Mouse (Mus musculus): ENCODE data around the gene F12. TPM values are rescaled to one million over a fixed set of nuclear protein-coding genes. Genes with fewer than 3 reads are reported as not detected.

F12 gene
- total RNA-seq, 2 experiments from 2014 or later = 0.22 to 0.70 TPM

DNA sequence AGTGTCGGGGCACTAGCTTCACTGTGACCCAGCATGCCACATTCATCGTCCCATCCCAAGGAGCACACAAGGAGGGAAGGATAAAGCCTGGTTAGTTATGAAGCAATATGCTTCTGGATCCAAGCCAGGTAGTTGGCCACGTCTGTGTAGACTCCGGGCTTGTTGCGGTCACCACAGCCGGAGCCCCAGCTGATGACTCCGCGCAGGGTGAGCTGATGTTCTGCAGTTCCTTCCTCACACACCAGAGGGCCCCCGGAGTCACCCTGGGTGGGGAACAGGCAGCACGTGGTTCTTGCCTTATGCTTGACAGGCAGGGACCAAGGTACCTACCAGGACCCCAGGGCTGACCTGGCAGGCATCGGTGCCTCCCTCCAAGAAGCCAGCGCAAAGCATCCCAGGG lies 8.6 kb downstream of the F12 start:
- DNase-seq (ENCODE audit: low spot score in 2 of 2) = peak; percentile 73 to 85

DNA sequence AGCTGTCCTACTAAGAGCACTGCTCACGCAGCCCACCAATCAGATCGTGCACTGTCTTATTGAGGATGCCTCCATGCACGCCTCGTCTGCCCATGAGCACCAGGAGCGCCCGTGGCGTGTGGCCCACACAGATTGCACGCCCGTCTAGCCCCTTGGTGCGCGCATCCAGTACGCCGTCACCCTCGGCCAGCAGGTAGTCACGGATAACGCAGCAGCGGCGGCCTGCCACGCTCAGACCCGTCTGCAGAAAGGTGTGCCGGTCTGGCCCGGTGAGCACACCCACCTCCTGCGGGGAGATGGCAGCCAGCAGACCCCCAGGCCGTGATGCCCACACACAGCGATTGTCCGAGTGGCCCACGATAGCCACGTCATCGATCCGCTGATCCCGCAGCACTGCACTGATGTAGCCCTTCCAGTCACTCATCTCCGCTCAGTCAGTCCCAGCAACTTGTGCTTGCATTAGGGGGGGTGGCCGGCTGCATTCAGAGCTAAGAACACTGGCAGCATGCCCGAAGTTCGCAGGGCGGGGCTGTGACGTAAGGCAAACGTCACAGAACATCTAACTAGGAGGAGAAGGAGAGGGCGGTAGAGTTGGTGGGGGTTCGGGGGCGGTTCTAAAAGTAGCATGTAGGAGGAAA lies 11.7 kb downstream of the F12 start, which contains the start of gene Pfn3:
Gene Pfn3 (minus strand): TSS at position 490 of the 638 bp plus-strand sequence.
- DNase-seq (ENCODE audit: low spot score in 2 of 2) = no peak

DNA sequence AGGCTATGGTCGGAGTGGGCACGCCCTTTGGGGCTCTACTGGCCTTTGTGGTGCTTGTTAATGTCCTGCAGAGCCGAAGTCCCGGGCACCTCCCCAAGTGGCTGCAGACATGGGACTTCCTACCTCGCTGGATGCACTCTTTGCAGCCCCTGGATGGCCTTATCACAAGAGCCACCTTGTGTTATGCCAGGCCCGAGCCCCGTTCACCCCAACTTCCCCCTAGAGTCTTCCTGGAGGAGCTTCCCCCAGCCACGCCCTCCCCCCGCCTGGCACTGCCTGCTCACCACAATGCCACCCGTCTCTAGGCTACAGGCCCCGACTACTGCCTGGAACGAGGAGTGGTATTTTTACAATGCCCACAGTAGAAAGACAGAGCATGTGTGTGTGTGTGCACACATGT lies 13.3 kb downstream of the F12 start:
- DNase-seq (ENCODE audit: low spot score in 2 of 2) = no peak

GRCm38 (mm10) chr13:55412643-55413307 lies 13.8 kb downstream of the F12 start:
- no peak for DNase-seq (ENCODE audit: low spot score in 2 of 2)

GRCm38 (mm10) chr13:55411826-55412225 lies 14.8 kb downstream of the F12 start:
- no peak for DNase-seq (ENCODE audit: low spot score in 2 of 2)

- DNase-seq (ENCODE audit: low spot score in 2 of 2) = no peak
Observed at GRCm38 (mm10) chr13:55408546-55409120, 18.0 kb downstream of the F12 start.

DNA sequence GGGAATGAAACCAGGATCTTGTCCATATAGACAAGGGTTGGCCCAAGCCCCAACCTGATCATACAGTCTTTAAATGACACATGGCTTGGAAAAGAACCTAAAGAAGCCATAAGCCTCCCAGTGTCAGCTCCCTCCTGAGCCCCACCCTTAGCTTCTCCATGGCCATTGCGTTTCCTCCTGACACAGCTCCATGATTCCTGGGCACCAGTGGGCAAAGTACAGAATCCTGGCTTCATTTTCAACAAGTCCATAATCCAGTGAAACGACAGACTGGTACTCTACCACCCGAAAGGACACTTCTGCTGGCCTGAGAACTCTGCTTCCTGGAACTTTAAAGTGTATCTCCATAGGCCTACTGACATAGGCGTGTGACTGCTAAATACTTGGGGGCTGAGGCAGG lies 19.3 kb downstream of the F12 start:
- DNase-seq (ENCODE audit: low spot score in 2 of 2) = no peak

GRCm38 (mm10) chr13:55405783-55406390 lies 20.7 kb downstream of the F12 start:
- DNase-seq (ENCODE audit: low spot score in 2 of 2) = no peak

- peak; percentile 67 to 76 for DNase-seq (ENCODE audit: low spot score in 2 of 2)
Observed at GRCm38 (mm10) chr13:55404853-55405782, 21.5 kb downstream of the F12 start.

DNA sequence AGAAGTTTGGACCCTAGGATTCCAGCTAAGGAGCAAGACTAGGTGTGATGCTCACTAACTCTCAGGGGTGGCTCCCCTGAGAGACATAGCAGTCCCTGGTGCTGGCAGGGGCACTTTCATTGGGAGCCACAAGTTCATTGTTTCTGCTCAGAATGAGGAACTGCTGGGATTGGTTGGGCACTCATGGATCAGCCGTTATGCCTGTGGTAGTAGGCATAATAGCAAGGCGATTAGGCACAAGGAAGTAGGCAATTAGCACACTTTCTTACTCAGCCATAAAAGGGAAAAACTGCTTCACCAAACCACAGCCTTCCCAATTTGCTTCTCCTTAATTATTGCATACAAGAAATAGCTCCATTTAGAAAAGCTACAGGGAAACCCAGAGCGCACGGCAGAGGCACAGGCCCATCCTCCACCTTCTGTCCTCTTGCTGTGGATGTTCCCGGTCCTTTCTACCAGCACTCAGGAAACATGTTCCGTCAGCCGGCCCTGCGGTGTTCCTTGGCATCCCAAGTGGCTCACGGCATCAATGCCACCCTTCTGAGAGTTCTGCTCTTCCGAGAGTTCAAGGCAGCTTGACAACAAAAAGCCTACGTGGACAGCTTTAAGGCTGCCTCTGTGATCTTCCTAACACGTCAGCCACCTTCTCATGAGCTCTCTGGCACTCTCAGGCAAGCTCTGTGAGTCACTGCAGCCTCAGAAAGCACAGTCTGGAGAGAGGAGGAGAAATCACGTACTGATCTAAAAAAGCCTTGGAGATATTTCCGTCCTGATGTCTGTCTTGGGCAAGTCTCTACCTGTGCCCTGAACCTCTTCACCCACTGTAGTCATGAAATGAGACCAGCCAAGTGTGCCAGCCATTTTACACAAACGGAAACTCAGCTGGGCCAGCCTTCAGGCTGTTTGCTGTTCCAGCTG lies 22.4 kb downstream of the F12 start:
- DNase-seq (ENCODE audit: low spot score in 2 of 2) = no peak

GRCm38 (mm10) chr13:55403266-55403665 lies 23.3 kb downstream of the F12 start:
- DNase-seq (ENCODE audit: low spot score in 2 of 2) = no peak

DNA sequence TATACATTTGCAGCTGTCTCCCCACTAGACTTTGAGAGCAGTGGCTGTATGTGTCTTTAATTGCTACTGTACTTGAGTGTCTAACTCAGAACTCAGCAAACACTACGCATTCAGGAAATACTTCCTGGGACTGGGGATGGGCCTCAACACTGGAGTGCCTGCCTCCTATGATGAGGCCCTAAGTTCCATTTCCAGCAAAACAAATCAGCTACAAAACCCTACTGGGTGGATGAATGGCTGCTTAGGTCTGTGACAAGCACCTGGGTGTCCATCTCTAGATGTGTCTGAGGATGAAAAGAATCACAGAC lies 26.6 kb downstream of the F12 start:
- no peak for DNase-seq (ENCODE audit: low spot score in 2 of 2)

- DNase-seq (ENCODE audit: low spot score in 2 of 2) = no peak
Observed at GRCm38 (mm10) chr13:55399300-55400038, 27.1 kb downstream of the F12 start.

GRCm38 (mm10) chr13:55398088-55398487 lies 28.5 kb downstream of the F12 start, which contains the start of gene Slc34a1:
Gene Slc34a1, plus strand, starts transcription at chr13:55398187.
- no peak for DNase-seq (ENCODE audit: low spot score in 2 of 2)

- DNase-seq (ENCODE audit: low spot score in 2 of 2) = no peak
Observed at GRCm38 (mm10) chr13:55392933-55393332, 33.7 kb downstream of the F12 start.

- no peak for DNase-seq (ENCODE audit: low spot score in 2 of 2)
Observed at GRCm38 (mm10) chr13:55391626-55392029, 35.0 kb downstream of the F12 start.

GRCm38 (mm10) chr13:55390644-55391043 lies 35.9 kb downstream of the F12 start:
- no peak for DNase-seq (ENCODE audit: low spot score in 2 of 2)

- no peak for DNase-seq (ENCODE audit: low spot score in 2 of 2)
Observed at GRCm38 (mm10) chr13:55381790-55382189, 44.8 kb downstream of the F12 start.

- DNase-seq (ENCODE audit: low spot score in 2 of 2) = no peak
Observed at GRCm38 (mm10) chr13:55378907-55379580, 47.5 kb downstream of the F12 start.
